Mouse (Mus musculus): ENCODE measurements at regions not wholly inside any gene's neighbourhood (a gene's known extent, or its start where the extent isn't known, plus 50 kb on each side); places are given as distances from the start of the nearest gene placed in this dataset.

DNA sequence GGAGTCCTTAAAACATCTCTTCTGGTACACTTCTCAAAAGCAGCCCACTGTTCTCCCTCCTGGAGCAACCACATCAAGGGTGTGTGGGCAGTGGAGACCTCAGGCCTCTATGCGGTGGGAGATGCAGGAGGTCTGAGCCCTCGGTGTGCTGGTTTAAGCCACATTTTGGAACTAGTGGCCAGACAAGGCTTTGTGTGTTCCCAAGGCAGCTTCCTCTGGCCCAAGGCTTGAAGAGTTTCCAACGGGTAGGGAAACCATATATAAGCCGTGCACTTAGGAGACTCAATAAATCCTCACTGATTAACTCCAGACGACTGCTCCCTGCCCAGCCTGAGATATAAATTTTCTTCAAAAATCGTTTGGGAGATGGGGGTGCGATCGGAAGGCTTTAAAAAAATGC, 221.9 kb downstream of the Fzd1 start:
- ATAC-seq (replicated peaks; ENCODE audit: insufficient number of reproducible peaks, low FRiP score, low TSS enrichment, poor library complexity, severe bottlenecking): no peak

DNA sequence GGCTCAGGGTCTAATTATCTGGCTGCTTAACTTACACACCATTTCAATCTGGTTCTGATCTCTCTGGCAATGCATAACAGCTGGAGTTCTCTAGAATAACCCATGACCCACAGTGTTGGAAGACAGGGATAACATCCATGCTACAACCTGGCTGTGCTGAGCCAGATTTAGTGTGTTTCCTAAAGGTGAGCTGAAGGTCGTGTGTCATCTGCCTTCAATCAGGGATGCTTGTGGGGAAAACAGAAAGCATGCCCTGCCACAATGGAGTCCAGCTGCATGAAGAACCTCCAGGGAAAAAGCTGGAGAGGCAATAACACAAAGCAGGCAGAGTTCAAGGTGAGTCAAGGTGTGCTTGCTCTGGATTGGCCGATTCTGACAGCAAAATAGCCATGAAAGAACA, 223.3 kb downstream of the Fzd1 start:
- ATAC-seq (replicated peaks; ENCODE audit: insufficient number of reproducible peaks, low FRiP score, low TSS enrichment, poor library complexity, severe bottlenecking): no peak

DNA sequence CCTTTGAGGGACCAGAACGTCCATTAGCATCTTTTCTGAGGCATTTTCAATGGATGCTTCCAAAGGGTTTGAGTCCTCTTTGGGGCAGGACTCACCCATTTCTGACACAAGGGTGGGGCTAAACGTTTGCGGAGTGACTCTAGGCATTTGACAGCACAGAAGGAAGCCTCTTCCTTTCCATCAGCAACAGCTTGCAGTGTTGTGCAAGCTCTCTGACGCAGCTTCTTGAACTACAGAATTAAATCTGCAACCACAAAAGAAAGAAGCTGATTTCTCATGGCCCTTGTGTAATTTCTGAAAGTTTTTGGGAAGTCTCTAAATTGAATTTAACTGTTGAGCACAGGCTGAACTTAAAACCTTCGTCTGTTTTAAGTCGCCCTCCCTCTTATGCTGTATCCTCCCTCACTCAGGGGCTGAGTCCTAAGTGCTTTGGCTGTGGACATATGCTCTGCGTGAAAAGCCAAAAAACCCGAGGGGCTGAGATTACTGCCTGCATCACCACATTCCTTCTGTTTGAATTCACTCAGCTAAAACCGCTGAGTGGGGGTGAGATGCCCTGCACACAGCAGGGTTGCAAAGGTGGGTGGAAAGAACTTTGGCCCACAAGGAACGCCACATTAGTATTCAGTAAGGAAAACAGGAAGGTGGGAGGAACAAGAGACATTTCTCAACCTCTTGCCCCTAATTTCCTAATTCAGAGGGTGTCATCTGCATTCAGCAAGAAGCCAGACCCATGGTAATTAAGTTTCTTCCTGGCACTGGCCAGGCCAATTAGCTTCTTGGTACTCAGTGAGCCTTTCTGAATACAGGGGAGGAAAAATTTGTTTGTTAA, 227.4 kb downstream of the Fzd1 start:
- peak; percentile 82 for ATAC-seq (replicated peaks; ENCODE audit: insufficient number of reproducible peaks, low FRiP score, low TSS enrichment, poor library complexity, severe bottlenecking)

DNA sequence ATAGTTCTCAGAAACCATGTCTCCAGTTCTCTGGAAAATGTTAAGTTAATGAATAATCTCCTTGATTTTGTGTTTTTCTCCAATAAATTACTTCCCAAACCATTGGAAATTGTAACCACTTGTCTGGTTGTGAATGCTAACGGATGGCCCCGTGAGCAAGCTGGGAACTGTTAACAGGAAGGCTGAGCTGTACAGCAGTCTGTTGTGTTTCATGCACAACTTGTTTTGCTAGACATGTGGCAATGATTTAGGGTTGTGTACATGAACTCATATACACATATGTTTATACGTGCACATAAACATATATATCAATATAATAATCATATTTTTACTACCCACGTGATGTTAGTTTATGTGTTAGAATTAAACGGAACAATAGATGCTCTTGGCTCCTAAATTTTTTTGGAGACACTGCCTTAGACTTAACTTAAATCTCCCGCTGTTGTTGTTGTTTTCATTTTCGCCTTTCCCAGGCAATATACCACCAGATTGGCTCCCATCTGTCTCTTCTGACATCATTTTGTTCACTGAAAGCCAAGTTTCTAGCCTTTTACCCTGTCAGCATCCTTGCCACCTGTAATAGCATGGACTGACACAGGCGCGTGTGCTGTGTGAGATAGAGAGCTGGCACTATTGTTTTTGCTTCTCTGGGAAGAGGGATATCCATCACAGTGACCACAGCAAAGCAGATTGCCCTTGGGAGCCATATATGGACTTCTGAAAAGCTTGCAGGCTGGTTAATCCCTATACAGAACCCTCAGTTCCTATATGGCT, 231.6 kb downstream of the Fzd1 start:
- ATAC-seq (replicated peaks; ENCODE audit: insufficient number of reproducible peaks, low FRiP score, low TSS enrichment, poor library complexity, severe bottlenecking): no peak

DNA sequence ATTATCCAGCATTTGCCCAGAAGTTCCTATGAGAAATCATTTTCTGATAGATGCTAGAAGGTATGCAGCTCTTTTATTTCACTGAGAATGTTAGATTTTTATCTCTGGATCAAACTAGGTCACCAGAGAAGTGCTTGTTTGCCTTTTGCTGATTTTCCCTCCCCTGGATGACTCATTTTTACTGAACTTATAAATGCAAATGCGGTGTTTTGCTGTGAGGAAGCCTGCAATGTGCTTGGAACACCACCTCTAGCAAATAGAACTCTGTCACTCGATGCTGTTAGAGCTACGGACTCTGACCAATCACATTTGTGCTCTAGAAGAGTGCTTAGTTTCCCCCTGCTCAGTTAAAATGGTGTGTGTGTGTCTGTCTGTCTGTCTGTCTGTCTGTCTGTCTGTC, 257.2 kb downstream of the Fzd1 start:
- no peak for ATAC-seq (replicated peaks; ENCODE audit: insufficient number of reproducible peaks, low FRiP score, low TSS enrichment, poor library complexity, severe bottlenecking)

DNA sequence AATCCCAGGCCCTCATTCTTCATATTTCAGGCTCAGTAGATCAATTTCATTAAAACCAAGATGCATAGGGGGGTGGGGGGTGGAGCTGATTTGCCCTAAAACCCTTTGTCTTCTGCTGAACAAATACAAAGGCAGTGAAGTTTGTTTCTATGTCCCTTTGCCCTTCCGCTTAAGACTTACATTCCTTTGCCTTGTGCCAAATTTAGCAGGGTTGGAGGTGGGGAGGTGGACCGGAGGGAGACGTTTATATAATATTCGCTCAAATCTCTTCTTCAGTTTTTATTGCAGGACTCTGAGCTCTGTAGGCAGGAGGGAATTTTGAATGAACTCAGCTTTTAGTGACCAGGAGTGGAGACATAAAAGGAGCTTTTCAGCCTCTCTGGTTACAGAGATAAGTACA, 258.8 kb downstream of the Fzd1 start:
- no peak for ATAC-seq (replicated peaks; ENCODE audit: insufficient number of reproducible peaks, low FRiP score, low TSS enrichment, poor library complexity, severe bottlenecking)

DNA sequence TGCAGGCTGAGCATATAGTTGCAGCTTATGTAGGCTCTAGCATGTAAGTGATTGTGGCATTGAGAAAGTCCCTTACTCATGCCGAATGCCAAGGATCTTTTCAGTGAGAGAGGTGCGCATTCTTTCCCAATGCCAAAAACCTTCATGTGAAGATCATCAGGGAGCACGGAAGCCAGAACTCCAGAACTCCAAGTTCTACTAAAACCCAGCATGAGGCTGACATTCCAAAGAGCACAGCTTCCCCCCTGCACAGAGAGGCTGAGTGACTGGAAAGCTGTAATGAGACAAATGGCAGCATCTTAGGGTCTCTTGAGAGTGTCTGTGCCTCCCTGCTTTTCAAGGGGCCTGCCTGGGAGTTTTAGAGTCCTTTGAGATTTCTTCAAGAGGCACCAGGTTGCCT, 259.4 kb downstream of the Fzd1 start:
- no peak for ATAC-seq (replicated peaks; ENCODE audit: insufficient number of reproducible peaks, low FRiP score, low TSS enrichment, poor library complexity, severe bottlenecking)

DNA sequence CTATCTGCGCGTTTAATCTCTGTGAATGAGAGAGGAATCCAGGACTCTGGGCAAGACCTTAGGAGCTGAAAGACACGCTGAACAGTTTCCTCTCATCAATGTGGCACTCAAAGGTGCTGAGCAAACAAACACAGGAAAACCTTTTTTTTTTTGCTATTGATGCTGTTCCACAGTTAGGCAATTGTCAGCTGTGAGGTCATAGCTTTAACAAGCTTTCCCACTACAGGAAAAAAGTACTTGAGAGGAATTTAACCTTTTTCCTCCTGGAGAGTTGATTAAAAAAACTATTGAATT, 261.0 kb downstream of the Fzd1 start:
- no peak for ATAC-seq (replicated peaks; ENCODE audit: insufficient number of reproducible peaks, low FRiP score, low TSS enrichment, poor library complexity, severe bottlenecking)

DNA sequence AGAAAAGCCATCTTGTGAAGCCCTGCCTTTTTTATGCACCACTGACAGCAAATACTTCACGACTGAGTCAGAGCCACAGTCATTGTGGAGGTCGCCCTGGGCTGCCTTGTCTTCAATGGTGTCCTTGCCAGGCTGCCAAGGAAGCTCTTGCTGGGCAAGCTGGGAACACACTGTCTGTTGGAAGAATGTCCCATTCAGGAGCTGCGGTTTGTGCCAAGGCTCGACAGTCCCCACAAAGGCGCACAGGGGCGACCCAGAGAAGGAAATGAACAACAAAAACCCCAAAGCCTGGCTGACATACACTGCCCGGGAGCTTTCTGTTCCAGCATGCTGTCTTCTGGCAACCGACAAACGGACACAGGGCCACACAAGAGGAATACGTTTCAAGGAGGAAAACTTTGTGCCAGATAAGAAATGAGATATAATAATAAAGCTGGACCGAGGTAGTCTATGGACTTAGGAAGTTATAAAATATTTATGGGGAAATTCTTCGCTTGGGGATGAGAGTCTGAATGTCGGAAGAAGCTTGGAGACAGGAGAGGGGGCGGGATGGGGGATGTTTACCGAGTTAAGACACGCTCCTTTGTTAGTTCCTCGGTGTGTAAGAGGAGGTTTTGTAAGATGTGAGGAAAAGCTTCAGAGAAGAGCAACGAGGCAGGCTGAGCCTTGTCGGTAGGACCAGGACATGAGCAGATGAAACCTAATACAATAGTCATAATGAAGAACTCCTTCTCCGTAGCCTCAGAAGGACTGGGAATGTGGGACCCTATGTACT, 261.5 kb downstream of the Fzd1 start:
- no peak for ATAC-seq (replicated peaks; ENCODE audit: insufficient number of reproducible peaks, low FRiP score, low TSS enrichment, poor library complexity, severe bottlenecking)

DNA sequence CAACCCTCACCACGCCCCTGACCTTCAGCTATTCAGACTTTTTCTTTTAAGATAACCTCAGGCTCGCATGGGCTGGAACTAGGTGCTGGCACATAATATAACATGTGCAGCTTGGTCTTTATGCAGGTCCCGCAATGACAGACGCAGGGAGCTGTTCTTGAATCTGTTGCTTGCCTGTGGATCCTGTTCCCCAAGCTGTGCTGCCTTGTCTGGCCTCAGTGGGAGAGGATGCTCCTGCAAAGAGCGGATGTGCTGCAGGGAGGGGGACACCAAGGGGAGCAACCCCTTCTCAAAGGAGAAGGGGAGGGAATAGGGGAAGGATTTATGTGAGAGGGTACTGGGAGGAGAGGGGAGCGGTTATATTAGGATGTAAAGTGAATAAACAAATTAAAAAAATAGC, 262.4 kb downstream of the Fzd1 start:
- ATAC-seq (replicated peaks; ENCODE audit: insufficient number of reproducible peaks, low FRiP score, low TSS enrichment, poor library complexity, severe bottlenecking): no peak

DNA sequence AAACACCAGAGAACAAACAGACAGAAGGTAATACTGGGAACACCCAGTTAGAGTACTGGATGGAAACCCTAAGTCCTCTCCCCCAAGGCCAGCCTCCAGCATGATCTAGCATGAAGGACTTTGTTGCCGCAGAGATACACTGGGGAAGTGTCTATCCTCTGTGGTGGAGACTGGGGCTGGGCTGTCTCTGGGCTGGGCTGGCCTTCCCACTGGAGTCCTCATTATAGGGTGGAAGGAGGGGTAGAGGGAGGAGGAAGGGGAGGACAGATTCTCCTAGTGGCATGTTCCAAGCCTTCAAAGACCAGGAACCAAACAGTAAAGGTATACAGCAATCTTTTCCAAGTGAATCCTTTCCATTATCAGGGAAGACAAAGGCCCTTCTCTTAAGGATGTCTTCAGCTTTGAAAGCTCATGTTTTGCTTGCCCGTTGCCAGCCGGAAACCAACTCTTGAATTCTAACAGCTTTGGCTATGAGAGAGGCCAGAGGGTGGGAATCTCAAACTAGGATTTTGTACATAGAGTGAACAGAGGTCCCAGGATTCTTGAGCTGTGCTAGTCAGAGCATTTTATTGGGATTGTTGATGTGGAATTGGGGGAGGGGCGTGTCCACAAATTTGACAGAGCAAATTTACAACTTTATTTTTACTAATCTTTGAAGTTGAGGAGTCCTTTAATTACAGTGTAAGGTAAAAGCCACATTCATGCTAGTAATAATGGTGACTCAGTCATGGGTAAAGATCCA, 271.3 kb downstream of the Fzd1 start:
- no peak for ATAC-seq (replicated peaks; ENCODE audit: insufficient number of reproducible peaks, low FRiP score, low TSS enrichment, poor library complexity, severe bottlenecking)

DNA sequence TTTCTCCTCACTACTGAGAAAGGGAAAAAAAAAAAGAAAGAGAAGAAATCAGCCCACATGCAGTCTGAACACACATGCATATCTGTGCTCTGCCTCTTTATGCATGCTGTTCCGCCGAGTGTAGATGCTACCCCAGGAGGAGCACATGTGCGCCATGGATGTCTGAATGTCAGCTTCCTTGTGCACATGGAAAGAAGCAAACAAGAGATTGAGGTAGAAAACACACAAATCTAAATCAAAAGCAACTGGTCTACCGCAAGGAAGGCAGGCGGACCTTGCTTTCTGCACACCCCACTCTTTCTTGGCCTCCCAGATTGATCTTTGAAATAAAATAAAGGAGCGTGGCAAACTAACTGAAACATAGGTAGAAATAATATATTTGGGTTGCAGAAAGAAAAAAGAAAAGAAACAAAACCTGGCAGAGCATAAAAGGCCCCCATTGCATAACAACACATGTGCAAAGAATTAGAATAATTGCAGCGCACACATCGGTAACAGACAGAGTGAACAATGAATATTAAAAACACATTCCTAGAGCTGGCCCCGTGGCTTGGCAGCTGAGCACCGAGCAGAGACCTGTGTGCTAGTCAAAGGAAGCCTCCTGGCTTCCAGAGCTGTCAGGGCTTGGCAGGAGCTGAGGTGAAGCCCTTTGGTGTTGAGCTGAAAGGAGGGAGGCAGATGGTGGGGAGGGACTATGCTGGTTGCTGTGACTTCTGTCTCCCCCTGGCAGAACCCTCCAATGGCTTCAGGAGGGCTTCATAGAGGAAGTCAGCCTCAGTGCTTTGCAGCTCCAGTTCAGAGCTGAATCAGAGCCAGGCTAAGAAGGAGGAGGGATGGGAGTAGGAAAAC, 272.1 kb downstream of the Fzd1 start:
- no peak for ATAC-seq (replicated peaks; ENCODE audit: insufficient number of reproducible peaks, low FRiP score, low TSS enrichment, poor library complexity, severe bottlenecking)

DNA sequence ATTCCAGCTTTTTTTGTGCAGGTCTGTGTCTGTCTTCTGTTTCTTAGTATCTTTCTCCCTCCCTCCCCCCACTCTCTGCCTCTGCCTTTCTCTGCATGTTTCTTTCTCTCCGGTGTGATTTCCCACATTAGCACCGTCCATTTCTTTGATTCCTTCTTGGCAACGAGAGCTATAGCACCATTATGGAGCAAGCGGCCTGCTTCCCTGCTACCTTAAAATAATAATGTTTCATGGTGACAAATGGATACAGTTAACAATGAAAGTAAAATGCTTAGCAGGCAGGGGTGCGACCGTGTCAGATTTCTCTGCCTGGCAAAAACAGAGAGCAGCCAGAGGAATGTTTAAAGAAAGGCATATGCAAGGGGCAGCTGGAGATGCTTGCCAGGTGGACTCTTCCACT, 273.1 kb downstream of the Fzd1 start:
- ATAC-seq (replicated peaks; ENCODE audit: insufficient number of reproducible peaks, low FRiP score, low TSS enrichment, poor library complexity, severe bottlenecking): no peak

DNA sequence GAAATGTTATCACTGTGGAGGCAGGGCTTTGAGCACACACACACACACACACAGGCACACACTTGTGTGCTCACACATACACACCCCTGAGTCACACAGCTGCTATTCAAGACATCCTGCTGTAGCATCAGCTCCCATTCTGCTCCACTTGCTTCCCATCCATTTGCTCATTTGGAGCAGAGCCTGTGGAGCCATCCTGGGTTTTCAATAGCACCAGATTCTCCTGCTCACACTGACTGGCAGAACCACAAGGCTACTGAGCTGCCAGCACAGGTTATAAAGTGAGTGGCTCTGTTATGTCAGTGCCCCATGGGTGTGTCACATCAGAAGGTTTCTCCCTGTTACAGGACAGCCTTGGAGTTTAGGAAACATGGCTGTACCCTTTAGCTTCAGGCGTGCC, 273.7 kb downstream of the Fzd1 start:
- no peak for ATAC-seq (replicated peaks; ENCODE audit: insufficient number of reproducible peaks, low FRiP score, low TSS enrichment, poor library complexity, severe bottlenecking)

DNA sequence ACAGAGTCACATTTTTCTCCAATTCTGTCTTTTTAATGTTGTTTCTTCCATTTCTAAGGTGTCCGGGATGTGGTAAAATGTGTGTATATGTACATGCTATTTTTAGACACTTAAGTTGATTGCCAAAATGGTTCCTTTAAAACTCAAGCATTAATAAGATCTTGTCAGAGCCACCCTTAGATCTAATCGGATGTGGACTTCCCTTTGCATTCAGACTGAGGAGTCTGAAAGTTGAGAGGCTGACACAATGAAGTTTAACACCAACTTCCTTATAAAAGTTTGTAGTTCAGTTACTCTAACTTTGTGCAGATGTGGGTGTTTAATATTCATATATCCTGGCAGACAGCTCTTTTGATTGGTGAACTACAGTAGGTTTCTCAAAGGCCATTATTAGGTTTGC, 282.1 kb downstream of the Mterf1b start:
- no peak for ATAC-seq (replicated peaks; ENCODE audit: insufficient number of reproducible peaks, low FRiP score, low TSS enrichment, poor library complexity, severe bottlenecking)

Data from monocyte, adult 5-6 weeks (primary cell).